Mouse (Mus musculus) monocyte, adult 2 months (primary cell): ENCODE measurements around the gene Asic2.

Experiments used
- DNase-seq, 2 experiments: peaks; one replicate each; pipeline ENCODE4 v3.0.0; 2022; ENCODE audit warnings: low spot score in 2 of 2, low read depth in 1 of 2

The Asic2 gene

DNA sequence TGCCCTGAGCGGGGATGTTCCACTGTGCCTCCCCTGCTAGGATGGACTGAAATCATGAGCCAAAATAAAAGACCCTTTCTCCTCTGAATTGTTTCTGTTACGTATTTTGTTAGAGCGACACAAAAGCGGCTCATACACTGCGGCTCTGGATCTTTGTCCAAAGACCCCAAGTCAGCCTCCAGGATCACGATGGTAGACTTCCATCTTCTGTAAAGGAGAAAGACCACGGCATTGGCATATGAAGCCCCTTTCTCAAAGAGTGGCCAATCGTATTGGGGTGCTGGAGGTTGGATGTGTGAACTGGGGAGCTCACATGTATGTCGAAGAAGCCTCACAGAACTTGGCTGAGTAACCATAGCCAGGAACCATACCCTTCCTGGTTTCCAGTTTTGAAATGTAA, 911.5 kb downstream of the Asic2 start:
- DNase-seq: no peak

GRCm38 (mm10) chr11:81055446-81056145, 912.7 kb downstream of the Asic2 start:
- DNase-seq: no peak

- no peak for DNase-seq
Measured at GRCm38 (mm10) chr11:81053826-81054225, 914.4 kb downstream of the Asic2 start.

DNA sequence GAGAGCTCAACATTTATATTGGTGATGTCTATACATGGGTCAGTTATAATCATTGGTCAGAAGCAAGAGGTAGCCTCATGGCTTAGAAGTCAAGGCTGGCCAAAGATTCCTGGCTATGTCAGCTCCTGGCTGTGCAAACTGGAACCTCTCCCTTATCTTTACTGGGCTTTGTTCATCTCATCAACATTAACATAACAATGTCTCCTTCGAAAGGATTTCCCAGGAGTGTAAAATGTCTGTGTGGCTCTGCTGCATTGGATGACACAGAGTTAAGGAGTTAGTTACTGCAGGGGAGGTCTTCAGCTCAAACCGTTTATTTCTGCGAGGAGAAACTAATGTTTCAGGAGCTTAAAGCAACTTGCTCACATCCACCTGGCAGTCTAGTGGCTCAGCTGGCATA, 926.6 kb downstream of the Asic2 start:
- DNase-seq: no peak

DNA sequence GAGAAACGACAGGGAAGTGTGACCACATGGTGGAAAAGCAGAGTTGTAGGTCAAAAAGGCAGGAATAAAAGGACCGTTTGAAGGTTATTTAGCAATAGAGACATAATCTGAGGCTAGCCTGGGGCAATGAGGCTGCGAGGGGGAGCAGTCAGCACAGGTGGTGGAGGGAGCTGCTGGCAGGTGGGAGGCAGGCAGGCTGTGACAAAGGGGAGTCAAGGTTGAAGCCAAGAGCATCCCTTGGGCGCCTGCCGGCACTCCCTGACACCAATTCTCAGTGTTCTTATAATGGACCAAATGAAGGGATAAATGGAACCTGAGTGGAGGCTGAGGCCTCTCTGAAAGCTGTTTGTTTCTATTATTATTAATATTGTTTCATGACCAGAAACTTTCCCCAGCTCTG, 928.3 kb downstream of the Asic2 start:
- DNase-seq: no peak

- DNase-seq: no peak
Measured at GRCm38 (mm10) chr11:81032151-81032550, 936.1 kb downstream of the Asic2 start.

GRCm38 (mm10) chr11:81014776-81015175, 953.5 kb downstream of the Asic2 start:
- no peak for DNase-seq

GRCm38 (mm10) chr11:81013501-81013900, 954.8 kb downstream of the Asic2 start:
- DNase-seq: no peak

GRCm38 (mm10) chr11:81010766-81011165, 957.5 kb downstream of the Asic2 start:
- DNase-seq: no peak

DNA sequence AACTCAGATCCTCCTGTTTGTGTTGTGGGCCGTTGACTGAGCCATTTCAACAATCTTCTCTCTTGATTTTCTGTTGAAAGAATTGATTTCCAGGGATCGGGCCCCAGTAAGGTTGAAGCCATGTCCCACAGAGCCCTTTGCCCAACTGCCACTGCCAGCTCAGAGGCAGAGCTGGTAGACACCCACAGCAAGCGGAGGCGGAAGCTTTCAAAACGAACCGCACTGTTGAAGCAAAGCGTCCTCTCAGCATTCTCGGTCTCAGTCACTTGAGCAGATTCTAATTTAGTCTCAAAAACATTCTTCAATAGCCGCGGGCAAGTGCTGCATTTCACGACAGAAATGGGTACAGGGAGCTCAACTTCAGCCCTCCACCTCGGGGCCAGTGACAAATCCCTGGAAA, 958.9 kb downstream of the Asic2 start:
- DNase-seq: no peak

DNA sequence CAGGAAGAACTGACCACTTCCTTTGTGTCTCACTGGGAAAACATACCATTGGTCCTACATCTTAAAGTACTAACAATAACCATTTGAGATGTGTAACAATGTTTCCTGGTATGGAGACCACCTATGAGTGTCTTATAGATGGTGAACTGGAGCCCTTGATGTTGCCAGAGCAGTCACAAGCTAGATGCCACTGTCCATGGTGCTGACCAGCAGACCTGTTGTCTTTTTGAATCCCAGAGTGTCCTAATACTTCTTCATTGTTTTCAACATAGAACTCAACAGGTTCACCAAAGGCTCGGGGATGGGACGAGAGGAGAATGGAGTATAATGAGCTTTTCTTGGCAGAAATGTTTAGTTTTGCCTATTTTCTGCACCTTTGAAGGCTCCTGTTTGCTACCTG, 962.4 kb downstream of the Asic2 start:
- DNase-seq: no peak

GRCm38 (mm10) chr11:81002769-81003430, 965.4 kb downstream of the Asic2 start:
- DNase-seq: no peak

DNA sequence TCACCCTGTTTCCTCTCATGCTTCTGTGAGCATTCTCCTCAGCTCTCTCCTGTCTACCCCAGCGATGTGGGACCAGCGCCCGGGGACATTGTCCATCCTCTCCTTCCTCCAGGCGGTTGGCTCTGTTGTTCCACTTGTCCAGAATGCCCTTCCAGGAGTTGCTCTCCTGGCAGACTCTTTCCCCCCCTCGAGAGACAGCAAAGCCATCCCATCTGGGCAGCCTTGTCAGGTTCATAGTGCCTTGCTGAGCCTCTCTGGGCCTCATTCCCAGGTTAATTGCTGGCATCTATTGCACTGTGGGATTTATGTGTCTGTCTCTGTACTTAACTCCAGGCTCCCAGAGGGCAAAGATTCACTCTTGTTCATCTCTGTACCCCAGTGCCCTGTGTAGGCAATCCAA, 972.6 kb downstream of the Asic2 start:
- DNase-seq: no peak

GRCm38 (mm10) chr11:80983530-80983929, 984.7 kb downstream of the Asic2 start:
- no peak for DNase-seq

GRCm38 (mm10) chr11:80976239-80976855, 991.9 kb downstream of the Asic2 start:
- no peak for DNase-seq

- DNase-seq: no peak
Measured at GRCm38 (mm10) chr11:80974616-80975015, 993.6 kb downstream of the Asic2 start.

GRCm38 (mm10) chr11:80973976-80974375, 994.3 kb downstream of the Asic2 start:
- DNase-seq: no peak

GRCm38 (mm10) chr11:80973273-80973672, 995.0 kb downstream of the Asic2 start:
- no peak for DNase-seq

GRCm38 (mm10) chr11:80967544-80967943, 1000.7 kb downstream of the Asic2 start:
- DNase-seq: peak in 1 of 2 experiments; percentile 10

- no peak for DNase-seq
Measured at GRCm38 (mm10) chr11:80966040-80966439, 1002.2 kb downstream of the Asic2 start.

GRCm38 (mm10) chr11:80961326-80961725, 1006.9 kb downstream of the Asic2 start:
- DNase-seq: no peak

DNA sequence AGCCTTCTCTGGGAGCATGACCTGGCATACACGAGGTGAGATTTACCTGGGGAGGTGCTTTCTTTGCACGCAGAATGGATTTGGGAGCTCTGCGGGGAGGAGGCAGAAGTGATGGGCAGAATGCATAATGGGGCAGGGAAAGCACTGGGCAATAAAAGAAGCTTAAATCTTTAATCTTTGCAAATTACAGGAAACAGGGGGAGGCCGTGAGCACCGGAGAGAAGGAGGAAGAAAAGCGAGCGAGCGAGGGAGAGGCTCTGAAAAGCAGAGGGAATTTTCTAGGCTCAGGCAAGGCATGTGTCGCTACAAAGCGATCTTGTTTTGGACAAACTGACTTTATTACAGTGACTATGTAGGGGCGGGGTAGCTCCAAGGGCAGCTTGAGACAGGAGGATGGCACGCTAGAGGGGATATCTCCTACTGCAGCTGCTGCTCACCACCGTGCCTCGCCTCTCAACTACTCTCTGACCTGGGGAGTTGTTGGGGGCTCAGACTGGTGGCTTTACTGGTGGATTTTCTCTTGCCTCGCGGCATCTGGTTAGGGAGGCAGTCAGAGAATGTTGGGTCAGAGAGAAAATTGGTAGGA, 1010.1 kb downstream of the Asic2 start:
- no peak for DNase-seq
